Mouse (Mus musculus) brain, embryonic 14.5 days (tissue): ENCODE measurements around the gene Rnaset2b.
"Not testable (repeated sequence)": the region's sequence is repeated elsewhere in the genome, so short reads cannot be mapped to it uniquely, and the experiment has no call there.

ENCODE experiments used
- CTCF ChIP-seq: fragments of 200-500 bp; IDR thresholded peaks from 2 replicates; pipeline ENCODE4 v1.5.1; 2012; ENCODE audit warnings: inconsistent platforms, mild to moderate bottlenecking, moderate library complexity, borderline replicate concordance; ENCODE audit not compliant: insufficient read depth, insufficient read length; ENCODE audit errors: extremely low read depth
- POLR2A ChIP-seq: fragments of 200-500 bp; IDR thresholded peaks from 2 replicates; pipeline ENCODE4 v1.6.1; 2012; ENCODE audit warnings: mild to moderate bottlenecking, inconsistent platforms, borderline replicate concordance; ENCODE audit not compliant: poor library complexity, insufficient read depth, insufficient read length, severe bottlenecking; ENCODE audit errors: extremely low read depth

DNA sequence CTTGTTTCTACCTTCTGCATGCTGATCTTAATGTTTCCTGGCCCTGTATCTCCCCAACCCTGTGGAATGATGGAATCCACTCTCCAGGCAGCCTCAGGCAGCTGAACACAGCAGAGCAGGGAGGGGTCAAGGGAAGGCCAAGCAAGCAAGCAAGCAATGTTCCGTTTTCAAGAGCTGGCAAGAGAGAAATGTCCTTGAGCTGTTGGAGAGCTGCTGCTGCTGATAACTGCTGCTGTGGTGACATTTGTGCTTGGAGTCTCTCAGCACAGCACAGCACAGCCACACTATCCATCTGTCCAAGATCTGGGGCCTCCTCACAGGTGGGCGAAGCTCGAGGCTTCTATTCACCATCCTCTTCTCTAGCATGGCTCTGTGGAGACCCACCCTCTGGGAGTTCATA, 33.0 kb downstream of the Rnaset2b start:
- TF ChIP-seq POLR2A, CTCF: not testable (repeated sequence)
